Mouse (Mus musculus): ENCODE measurements around the gene Thbs1.

- TF ChIP-seq CTCF (IDR thresholded peaks at IDR 0.05; ENCODE audit: borderline replicate concordance, insufficient read depth, low read length) (no peak), POLR2A (IDR thresholded peaks at IDR 0.05; ENCODE audit: low read depth, low read length) (peak; percentile 82)
Observed at GRCm38 (mm10) chr2:118114671-118115070, 3.0 kb downstream of the Thbs1 start.
